Mouse (Mus musculus): ENCODE data around the gene Smg7. TPM values are rescaled to one million over a fixed set of nuclear protein-coding genes. Genes with fewer than 3 reads are reported as not detected.
"Not testable (repeated sequence)": the region's sequence is repeated elsewhere in the genome, so short reads cannot be mapped to it uniquely, and the experiment has no call there.

Gene Smg7
- polyA plus RNA-seq, 1 experiment from 2014 or later, result 28.3 TPM

DNA sequence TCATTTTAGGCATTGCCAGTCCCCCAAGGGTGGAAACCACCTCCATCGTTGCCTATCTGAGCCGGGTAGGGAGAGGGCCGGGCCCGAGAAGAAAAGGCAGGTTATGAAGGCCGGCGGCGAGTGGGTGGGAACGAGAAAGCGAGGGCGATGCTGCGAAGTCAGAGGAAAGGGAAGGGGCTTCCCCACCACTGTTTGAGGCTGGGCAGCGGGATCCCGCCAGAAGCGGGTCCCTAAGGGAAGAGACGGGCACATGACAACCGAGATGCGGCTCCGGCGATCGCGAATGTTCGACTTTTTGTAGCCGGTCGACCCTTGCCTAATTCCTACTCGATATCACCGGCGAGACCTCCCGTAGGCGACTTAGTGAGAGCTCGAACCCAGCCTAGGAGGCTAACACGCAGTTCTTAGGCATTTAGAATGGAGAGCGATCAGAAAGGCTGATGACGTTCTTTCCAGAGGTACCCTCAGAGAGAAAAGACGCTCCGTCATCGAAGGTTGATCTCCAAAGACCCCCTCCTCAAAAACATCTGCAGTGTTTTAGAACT is 1.2 kb upstream of the Smg7 start:
- H3K4me1 ChIP-seq (replicated peaks), result peaks cover 11% of the 10 kb centered on the region
- under 1% methylated on average over 36 of the region's 36 CpGs for WGBS
- H3K27me3 ChIP-seq, result no peaks in the 10 kb centered on the region
- H3K9me3 ChIP-seq, result no peaks in the 10 kb centered on the region
- peaks cover 2% of the 10 kb centered on the region; the same call in 1 of the 2 replicates for H3K36me3 ChIP-seq
- peak overlapping the region; percentile 99 for H3K4me2 ChIP-seq
- peak overlapping the region; percentile 97 for H3K27ac ChIP-seq
- ATAC-seq (ENCODE audit: insufficient number of reproducible peaks, insufficient read depth, low FRiP score, low TSS enrichment, low read depth), result peak; percentile 11; the same call in 1 of the 2 replicates
- peak overlapping the region; percentile 66 for H3K9ac ChIP-seq (replicated peaks)
- H3K4me3 ChIP-seq (replicated peaks), result peak overlapping the region; percentile 94

GRCm38 (mm10) chr1:152902665-152903516 is 445 bp upstream of the Smg7 start:
- Histone ChIP-seq H3K4me2 (peak overlapping the region; percentile 99), H3K4me3 (replicated peaks) (peak overlapping the region; percentile 94), H3K27ac (peak overlapping the region; percentile 97), H3K36me3 (peaks cover 2% of the 10 kb centered on the region; the same call in 1 of the 2 replicates), H3K4me1 (replicated peaks) (peaks cover 11% of the 10 kb centered on the region), H3K9me3 (no peaks in the 10 kb centered on the region), H3K9ac (replicated peaks) (peak overlapping the region; percentile 97), H3K27me3 (no peaks in the 10 kb centered on the region)
- WGBS, result 1% methylated on average over 36 of the region's 69 CpGs
- peak; percentile 85 for ATAC-seq (ENCODE audit: insufficient number of reproducible peaks, insufficient read depth, low FRiP score, low TSS enrichment, low read depth)

- H3K4me2 ChIP-seq, result peak overlapping the region; percentile 82
- H3K4me3 ChIP-seq (replicated peaks), result peak overlapping the region; percentile 94
- peak overlapping the region; percentile 97 for H3K27ac ChIP-seq
- no peaks in the 10 kb centered on the region for H3K27me3 ChIP-seq
- 3% methylated on average over 6 of the region's 6 CpGs for WGBS
- peaks cover 2% of the 10 kb centered on the region; the same call in 1 of the 2 replicates for H3K36me3 ChIP-seq
- H3K4me1 ChIP-seq (replicated peaks), result peaks cover 11% of the 10 kb centered on the region
- peak overlapping the region; percentile 97 for H3K9ac ChIP-seq (replicated peaks)
- H3K9me3 ChIP-seq, result no peaks in the 10 kb centered on the region
- ATAC-seq (ENCODE audit: insufficient number of reproducible peaks, insufficient read depth, low FRiP score, low TSS enrichment, low read depth), result no peak
Measured at GRCm38 (mm10) chr1:152901419-152901764, 1.1 kb downstream of the Smg7 start.

DNA sequence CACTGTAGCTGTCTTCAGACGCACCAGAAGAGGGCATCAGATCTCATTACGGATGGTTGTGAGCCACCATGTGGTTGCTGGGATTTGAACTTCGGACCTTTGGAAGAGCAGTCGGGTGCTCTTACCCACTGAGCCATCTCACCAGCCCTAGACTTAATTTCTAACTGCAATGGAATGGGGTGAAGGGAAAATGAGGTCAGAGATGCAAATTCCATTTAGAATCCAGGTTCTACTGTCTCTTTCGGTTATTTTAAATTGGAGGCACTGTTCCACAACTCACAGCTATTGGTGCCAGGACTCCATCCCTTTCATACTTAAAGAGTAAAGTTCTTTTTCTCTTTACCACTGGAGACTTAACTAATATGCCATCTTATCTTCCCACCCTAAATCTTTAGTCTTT is 14.4 kb downstream of the Smg7 start:
- H3K4me1 ChIP-seq (replicated peaks); ATAC-seq (ENCODE audit: insufficient number of reproducible peaks, insufficient read depth, low FRiP score, low TSS enrichment, low read depth); H3K9me3 ChIP-seq; H3K9ac ChIP-seq (replicated peaks); H3K4me2 ChIP-seq; H3K4me3 ChIP-seq (replicated peaks); H3K27ac ChIP-seq; H3K27me3 ChIP-seq; H3K36me3 ChIP-seq: not testable (repeated sequence)
- WGBS, result 98% methylated on average over 4 of the region's 5 CpGs

DNA sequence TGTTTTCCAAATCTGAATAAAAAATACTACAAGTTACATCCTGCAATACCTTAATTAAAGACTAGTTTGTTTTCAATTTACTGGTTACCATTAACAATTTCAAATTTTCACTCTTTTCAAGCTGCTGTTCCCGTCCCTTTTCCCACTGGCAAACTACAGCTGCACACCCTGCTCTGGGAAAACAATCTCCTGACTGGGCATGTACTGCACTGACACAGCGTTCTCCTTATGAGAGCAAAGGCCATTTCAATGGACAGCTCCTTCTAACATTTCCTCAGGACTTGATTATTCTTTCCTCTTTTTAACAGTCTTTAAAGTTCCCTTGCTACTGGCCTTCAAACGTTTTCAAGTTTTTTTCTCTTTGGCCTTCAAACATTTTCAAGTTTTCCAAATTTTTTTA is 31.4 kb downstream of the Smg7 start:
- no peaks in the 10 kb centered on the region for H3K27me3 ChIP-seq
- 82% methylated on average over 3 of the region's 3 CpGs for WGBS
- H3K9ac ChIP-seq (replicated peaks), result no peak overlapping the region
- H3K9me3 ChIP-seq, result no peaks in the 10 kb centered on the region
- peaks cover 35% of the 10 kb centered on the region for H3K36me3 ChIP-seq
- H3K27ac ChIP-seq, result no peak overlapping the region
- no peak overlapping the region for H3K4me2 ChIP-seq
- H3K4me3 ChIP-seq (replicated peaks), result no peak overlapping the region
- no peak for ATAC-seq (ENCODE audit: insufficient number of reproducible peaks, insufficient read depth, low FRiP score, low TSS enrichment, low read depth)
- peaks cover 4% of the 10 kb centered on the region; the same call in 1 of the 2 replicates for H3K4me1 ChIP-seq (replicated peaks)

DNA sequence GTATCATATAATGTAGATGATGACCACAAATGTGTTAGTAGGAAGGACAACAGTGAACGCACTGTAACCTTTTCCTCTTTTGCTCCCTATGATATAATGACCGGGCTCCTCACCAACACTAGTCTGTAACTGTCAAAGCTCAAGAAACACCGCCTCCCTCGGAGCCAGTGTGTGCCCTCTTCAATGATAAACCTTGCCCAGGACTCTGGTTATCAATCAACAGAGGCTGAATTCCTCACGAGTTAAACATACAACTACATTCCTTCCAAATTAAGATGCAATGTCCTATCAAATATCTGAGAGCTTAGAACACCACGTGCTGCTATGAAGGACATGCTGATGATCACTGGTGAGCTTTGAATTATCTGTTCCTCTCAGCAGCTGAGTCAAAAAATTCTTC is 32.5 kb downstream of the Smg7 start:
- H3K36me3 ChIP-seq, result peaks cover 45% of the 10 kb centered on the region
- no peak overlapping the region for H3K4me2 ChIP-seq
- H3K27me3 ChIP-seq, result no peaks in the 10 kb centered on the region
- WGBS, result 92% methylated on average over 6 of the region's 6 CpGs
- no peak overlapping the region for H3K4me3 ChIP-seq (replicated peaks)
- no peak overlapping the region for H3K9ac ChIP-seq (replicated peaks)
- peaks cover 4% of the 10 kb centered on the region; the same call in 1 of the 2 replicates for H3K4me1 ChIP-seq (replicated peaks)
- H3K9me3 ChIP-seq, result no peaks in the 10 kb centered on the region
- no peak overlapping the region for H3K27ac ChIP-seq
- no peak for ATAC-seq (ENCODE audit: insufficient number of reproducible peaks, insufficient read depth, low FRiP score, low TSS enrichment, low read depth)

DNA sequence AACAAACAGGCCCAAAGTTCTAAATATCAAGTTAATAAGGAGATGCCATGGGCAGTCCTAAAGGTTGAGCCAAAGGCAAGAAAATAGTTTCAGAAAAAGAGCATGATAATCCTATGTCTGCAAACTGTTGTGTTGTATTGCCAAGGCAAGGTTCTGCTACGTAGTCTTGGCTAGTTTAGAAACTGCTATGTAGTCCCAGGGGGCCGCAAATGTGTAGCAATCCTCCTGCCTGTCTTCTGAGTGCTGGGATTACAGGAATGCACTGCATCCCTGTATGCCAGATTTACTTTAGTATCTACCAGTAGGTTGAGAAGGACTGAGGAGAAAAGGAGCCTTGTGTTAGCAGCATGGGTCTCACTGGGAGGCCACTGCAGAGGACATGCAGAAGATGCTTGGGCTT is 55.6 kb downstream of the Smg7 start:
- Histone ChIP-seq H3K27me3 (no peaks in the 10 kb centered on the region), H3K4me1 (replicated peaks) (no peaks in the 10 kb centered on the region), H3K27ac (no peak overlapping the region), H3K4me3 (replicated peaks) (no peak overlapping the region), H3K4me2 (no peak overlapping the region), H3K36me3 (peaks cover 88% of the 10 kb centered on the region), H3K9ac (replicated peaks) (no peak overlapping the region), H3K9me3 (no peaks in the 10 kb centered on the region)
- WGBS, result 90% methylated on average over 2 of the region's 2 CpGs
- ATAC-seq (ENCODE audit: insufficient number of reproducible peaks, insufficient read depth, low FRiP score, low TSS enrichment, low read depth), result no peak

- Histone ChIP-seq H3K4me2 (no peak overlapping the region), H3K36me3 (peaks cover 91% of the 10 kb centered on the region), H3K9ac (replicated peaks) (no peak overlapping the region), H3K4me3 (replicated peaks) (no peak overlapping the region), H3K9me3 (no peaks in the 10 kb centered on the region), H3K27me3 (no peaks in the 10 kb centered on the region), H3K4me1 (replicated peaks) (no peaks in the 10 kb centered on the region), H3K27ac (peak overlapping the region; percentile 41; the same call in 1 of the 2 replicates)
- no peak; the same call in 1 of the 2 replicates for ATAC-seq (ENCODE audit: insufficient number of reproducible peaks, insufficient read depth, low FRiP score, low TSS enrichment, low read depth)
- WGBS, result 70% methylated on average over 3 of the region's 3 CpGs
Measured at GRCm38 (mm10) chr1:152845211-152845730, 57.2 kb downstream of the Smg7 start.

- Histone ChIP-seq H3K4me3 (replicated peaks) (no peak overlapping the region), H3K27ac (no peak overlapping the region), H3K36me3 (peaks cover 95% of the 10 kb centered on the region), H3K9ac (replicated peaks) (no peak overlapping the region), H3K4me2 (no peak overlapping the region), H3K4me1 (replicated peaks) (no peaks in the 10 kb centered on the region), H3K9me3 (no peaks in the 10 kb centered on the region), H3K27me3 (no peaks in the 10 kb centered on the region)
- 97% methylated on average over 1 of the region's 1 CpGs for WGBS
- ATAC-seq (ENCODE audit: insufficient number of reproducible peaks, insufficient read depth, low FRiP score, low TSS enrichment, low read depth), result no peak
Measured at GRCm38 (mm10) chr1:152844634-152845033, 57.8 kb downstream of the Smg7 start.

DNA sequence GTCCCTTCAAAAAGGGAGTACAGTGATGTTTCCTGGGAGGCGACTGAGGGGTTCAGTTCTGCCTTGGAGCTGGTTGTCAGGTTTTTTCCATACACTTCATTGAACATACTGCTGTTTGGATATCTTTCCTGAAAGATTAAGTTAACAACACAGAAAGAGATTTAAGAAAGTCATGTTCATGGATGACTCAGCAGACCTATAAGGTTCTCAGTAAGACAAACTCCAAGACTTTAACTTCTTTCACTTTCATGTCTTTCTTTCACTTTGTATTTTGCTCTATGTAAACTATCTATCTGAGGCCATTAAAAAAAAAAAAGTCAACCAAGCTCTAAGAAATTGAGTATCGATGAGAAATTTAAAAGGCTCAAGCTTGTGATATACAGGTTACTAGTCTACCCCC is 61.4 kb downstream of the Smg7 start:
- Histone ChIP-seq H3K4me2 (no peak overlapping the region), H3K4me3 (replicated peaks) (no peak overlapping the region), H3K4me1 (replicated peaks) (no peaks in the 10 kb centered on the region), H3K9me3 (no peaks in the 10 kb centered on the region), H3K27me3 (no peaks in the 10 kb centered on the region), H3K27ac (no peak overlapping the region), H3K9ac (replicated peaks) (no peak overlapping the region), H3K36me3 (peaks cover 93% of the 10 kb centered on the region)
- ATAC-seq (ENCODE audit: insufficient number of reproducible peaks, insufficient read depth, low FRiP score, low TSS enrichment, low read depth), result no peak
- 96% methylated on average over 2 of the region's 2 CpGs for WGBS

DNA sequence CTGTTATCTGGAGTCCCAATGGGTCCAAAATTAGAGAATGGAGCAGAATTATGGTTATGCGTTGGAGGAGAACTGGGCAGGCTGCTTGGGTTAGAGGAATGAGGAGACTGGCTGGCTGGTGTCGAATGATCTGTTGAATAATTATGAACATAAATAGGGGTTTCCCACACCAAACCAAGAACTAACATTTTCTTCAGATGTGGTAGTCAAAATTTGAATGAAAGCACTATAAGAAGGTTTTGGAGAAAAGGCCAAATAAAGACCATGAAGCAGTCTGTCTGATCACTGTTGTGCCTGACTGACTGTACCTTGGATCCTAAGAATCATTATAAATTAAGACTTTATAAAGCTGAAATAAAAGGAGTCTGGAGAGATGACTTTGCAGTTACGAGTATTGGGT is 62.1 kb downstream of the Smg7 start:
- Histone ChIP-seq H3K27ac (no peak overlapping the region), H3K4me3 (replicated peaks) (no peak overlapping the region), H3K9ac (replicated peaks) (no peak overlapping the region), H3K27me3 (no peaks in the 10 kb centered on the region), H3K4me2 (no peak overlapping the region), H3K9me3 (no peaks in the 10 kb centered on the region), H3K36me3 (peaks cover 88% of the 10 kb centered on the region), H3K4me1 (replicated peaks) (no peaks in the 10 kb centered on the region)
- no peak for ATAC-seq (ENCODE audit: insufficient number of reproducible peaks, insufficient read depth, low FRiP score, low TSS enrichment, low read depth)
- WGBS, result 93% methylated on average over 3 of the region's 3 CpGs

Measured in limb, embryonic 12.5 days (tissue).